Mouse (Mus musculus): Measurements from ENCODE around the gene Tnr.

Gene Tnr

GRCm38 (mm10) chr1:159717016-159717415 is 193.4 kb downstream of the Tnr start:
- peak; percentile 61 to 90 for DNase-seq (ENCODE audit: low spot score in 2 of 2)

GRCm38 (mm10) chr1:159723733-159724132 is 200.2 kb downstream of the Tnr start:
- DNase-seq (ENCODE audit: low spot score in 2 of 2): no peak

GRCm38 (mm10) chr1:159729270-159729669 is 205.7 kb downstream of the Tnr start:
- no peak for DNase-seq (ENCODE audit: low spot score in 2 of 2)

GRCm38 (mm10) chr1:159730826-159731225 is 207.3 kb downstream of the Tnr start:
- no peak for DNase-seq (ENCODE audit: low spot score in 2 of 2)

- DNase-seq (ENCODE audit: low spot score in 2 of 2): no peak
These were observed 211.5 kb downstream of the Tnr start for GRCm38 (mm10) chr1:159735099-159735498.

GRCm38 (mm10) chr1:159739478-159739877 is 215.9 kb downstream of the Tnr start:
- peak; percentile 33 to 62 for DNase-seq (ENCODE audit: low spot score in 2 of 2)

GRCm38 (mm10) chr1:159741237-159742002 is 217.9 kb downstream of the Tnr start:
- no peak for DNase-seq (ENCODE audit: low spot score in 2 of 2)

- no peak for DNase-seq (ENCODE audit: low spot score in 2 of 2)
These were observed 218.4 kb downstream of the Tnr start for GRCm38 (mm10) chr1:159742003-159742274.

GRCm38 (mm10) chr1:159743744-159744253 is 220.2 kb downstream of the Tnr start:
- no peak for DNase-seq (ENCODE audit: low spot score in 2 of 2)

GRCm38 (mm10) chr1:159745311-159745710 is 221.7 kb downstream of the Tnr start:
- DNase-seq (ENCODE audit: low spot score in 2 of 2): no peak

- DNase-seq (ENCODE audit: low spot score in 2 of 2): no peak
These were observed 224.4 kb downstream of the Tnr start for GRCm38 (mm10) chr1:159747969-159748368.

- no peak for DNase-seq (ENCODE audit: low spot score in 2 of 2)
These were observed 226.8 kb downstream of the Tnr start for GRCm38 (mm10) chr1:159750411-159750810.

GRCm38 (mm10) chr1:159750876-159751275 is 227.3 kb downstream of the Tnr start:
- DNase-seq (ENCODE audit: low spot score in 2 of 2): no peak

GRCm38 (mm10) chr1:159760970-159761369 is 237.4 kb downstream of the Tnr start:
- DNase-seq (ENCODE audit: low spot score in 2 of 2): peak in 1 of 2 experiments; percentile 46

GRCm38 (mm10) chr1:159763901-159764300 is 240.3 kb downstream of the Tnr start:
- no peak for DNase-seq (ENCODE audit: low spot score in 2 of 2)

GRCm38 (mm10) chr1:159764897-159765296 is 241.3 kb downstream of the Tnr start:
- DNase-seq (ENCODE audit: low spot score in 2 of 2): no peak

GRCm38 (mm10) chr1:159769948-159770347 is 246.4 kb downstream of the Tnr start:
- DNase-seq (ENCODE audit: low spot score in 2 of 2): no peak

- peak; percentile 73 to 80 for DNase-seq (ENCODE audit: low spot score in 2 of 2)
These were observed 250.1 kb downstream of the Tnr start for GRCm38 (mm10) chr1:159773671-159774070.

GRCm38 (mm10) chr1:159775168-159775567 is 251.6 kb downstream of the Tnr start:
- DNase-seq (ENCODE audit: low spot score in 2 of 2): no peak

- no peak for DNase-seq (ENCODE audit: low spot score in 2 of 2)
These were observed 253.5 kb downstream of the Tnr start for GRCm38 (mm10) chr1:159777107-159777506.

GRCm38 (mm10) chr1:159779424-159779823 is 255.9 kb downstream of the Tnr start:
- DNase-seq (ENCODE audit: low spot score in 2 of 2): no peak

- peak in 1 of 2 experiments; percentile 72 for DNase-seq (ENCODE audit: low spot score in 2 of 2)
These were observed 260.3 kb downstream of the Tnr start for GRCm38 (mm10) chr1:159783842-159784241.

- DNase-seq (ENCODE audit: low spot score in 2 of 2): peak in 1 of 2 experiments; percentile 62
These were observed 264.7 kb downstream of the Tnr start for GRCm38 (mm10) chr1:159788312-159788711.

GRCm38 (mm10) chr1:159792546-159792945 is 269.0 kb downstream of the Tnr start:
- DNase-seq (ENCODE audit: low spot score in 2 of 2): no peak
